Mouse (Mus musculus) midbrain, embryonic 15.5 days (tissue): ENCODE results near the gene Serpinb3c. TPM values are rescaled to one million over a fixed set of nuclear protein-coding genes. Genes with fewer than 3 reads are reported as not detected.
"Not testable (repeated sequence)": the region's sequence is repeated elsewhere in the genome, so short reads cannot be mapped to it uniquely, and the experiment has no call there.

Experiments used
- ATAC-seq: fragments of 200-750 bp; cut with Nextera tagmentation; replicated peaks from 2 replicates; pipeline ENCODE4 v1.8.0; 2017; ENCODE audit warnings: moderate TSS enrichment
- H3K27ac ChIP-seq: fragments of 300-500 bp; sonication (generic); 2 replicates; pipeline ENCODE4 v1.5.1; 2015; ENCODE audit warnings: mild to moderate bottlenecking, inconsistent platforms
- H3K27me3 ChIP-seq: fragments of 300-500 bp; sonication (generic); replicated peaks from 2 replicates; pipeline ENCODE4 v1.6.1; 2015; ENCODE audit warnings: inconsistent platforms
- H3K36me3 ChIP-seq: fragments of 300-500 bp; sonication (generic); replicated peaks from 2 replicates; pipeline ENCODE4 v1.6.1; 2015; ENCODE audit warnings: inconsistent platforms
- H3K4me1 ChIP-seq: fragments of 300-500 bp; sonication (generic); 2 replicates; pipeline ENCODE4 v1.6.1; 2015; ENCODE audit warnings: inconsistent platforms
- H3K4me2 ChIP-seq: fragments of 300-500 bp; sonication (generic); 2 replicates; pipeline ENCODE4 v1.6.1; 2015; ENCODE audit warnings: inconsistent platforms, mild to moderate bottlenecking, moderate library complexity
- H3K4me3 ChIP-seq: fragments of 300-500 bp; sonication (generic); 2 replicates; pipeline ENCODE4 v1.5.1; 2015; ENCODE audit warnings: mild to moderate bottlenecking, inconsistent platforms
- H3K9ac ChIP-seq: fragments of 300-500 bp; sonication (generic); 2 replicates; pipeline ENCODE4 v1.6.1; 2015; ENCODE audit warnings: mild to moderate bottlenecking, inconsistent platforms
- H3K9me3 ChIP-seq: fragments of 300-500 bp; sonication (generic); 2 replicates; pipeline ENCODE4 v1.6.1; 2016; ENCODE audit warnings: inconsistent platforms
- WGBS: fragments of 180-500 bp; shearing (Covaris S2); methylation state at CpG from one replicate; pipeline ENCODE4 v1.1.7; 2015; ENCODE audit warnings: mixed read lengths; 5-methylcytosine and 5-hydroxymethylcytosine counted together
- polyA plus RNA-seq: library from polyadenylated mRNA; unstranded; fragments of >200 nt; fragmentation: Nextera tagmentation; extraction: Ambion mirVana; gene quantifications from 2 replicates; pipeline ENCODE4 v1.2.1, GENCODE M21; 2015

Gene Serpinb3c
- not detected in 2 replicates for polyA plus RNA-seq

- H3K9me3 ChIP-seq, H3K27ac ChIP-seq, H3K4me2 ChIP-seq, H3K4me1 ChIP-seq, H3K36me3 ChIP-seq, ATAC-seq, H3K27me3 ChIP-seq, H3K4me3 ChIP-seq, H3K9ac ChIP-seq: not testable (repeated sequence)
Measured at GRCm38 (mm10) chr1:107278261-107278660, at the start of gene Serpinb3c, which contains the start of gene Serpinb3b. Gene Serpinb3c (minus strand): TSS chr1:107278371. Gene Serpinb3b (minus strand): TSS chr1:107278361.

GRCm38 (mm10) chr1:107243170-107243569, 35.0 kb downstream of the Serpinb3c start:
- H3K27ac ChIP-seq, H3K4me3 ChIP-seq, H3K4me2 ChIP-seq, H3K9me3 ChIP-seq, H3K9ac ChIP-seq, H3K27me3 ChIP-seq, H3K36me3 ChIP-seq, H3K4me1 ChIP-seq: not testable (repeated sequence)
- WGBS, result 50% methylated on average over 3 of the region's 3 CpGs
- peak; percentile 54; the same call in 1 of the 2 replicates for ATAC-seq

Other genes with a start within 250 kb of the Serpinb3c start
- not detected in 2 replicates for gene Serpinb3a, start 226.1 kb downstream of the Serpinb3c start, polyA plus RNA-seq
- gene Serpinb3d, start 194.9 kb downstream of the Serpinb3c start, polyA plus RNA-seq, result not detected in 2 replicates
- gene Serpinb3b, start within 50 bp of the Serpinb3c start, polyA plus RNA-seq, result not detected in 2 replicates
- gene Serpinb11, start 82.8 kb upstream of the Serpinb3c start, polyA plus RNA-seq, result not detected in 2 replicates
- gene Serpinb7, start 121.3 kb upstream of the Serpinb3c start, polyA plus RNA-seq, result not detected in 2 replicates
- gene Serpinb2, start 233.1 kb upstream of the Serpinb3c start, polyA plus RNA-seq, result not detected in 2 replicates